Mouse (Mus musculus): Measurements from ENCODE around the gene Ltbp2. TPM values are rescaled to one million over a fixed set of nuclear protein-coding genes. Genes with fewer than 3 reads are reported as not detected.

Gene Ltbp2
- polyA plus RNA-seq, 1 experiment from 2014 or later, result 0.83 TPM

DNA sequence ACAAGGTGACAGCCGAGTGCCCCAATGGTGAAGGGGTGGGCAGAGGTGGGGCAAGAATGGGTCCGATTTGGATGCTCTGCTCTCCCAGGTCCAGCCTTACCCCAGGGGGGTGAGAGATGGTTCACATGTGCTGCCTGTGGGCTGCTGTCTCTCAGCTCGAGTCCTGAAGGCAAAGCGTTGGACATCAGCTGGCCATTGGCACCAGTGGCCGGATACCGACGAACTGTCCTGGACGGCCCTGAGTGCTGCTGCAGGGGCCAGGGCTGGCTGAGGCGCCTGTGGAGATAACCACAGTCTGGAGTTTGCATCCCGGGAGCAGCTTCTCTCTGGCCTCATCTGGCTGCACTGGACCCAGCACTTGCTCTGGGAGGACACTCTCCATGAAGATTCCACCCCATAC is 44.7 kb downstream of the Ltbp2 start:
- WGBS, result 79% methylated on average over 10 of the region's 10 CpGs
- peaks cover 4% of the 10 kb centered on the region; the same call in 1 of the 2 replicates for H3K27me3 ChIP-seq (replicated peaks; ENCODE audit: control insufficient read depth, insufficient read depth, low read length)
- no peak for ATAC-seq
- H3K9me3 ChIP-seq (ENCODE audit: control insufficient read depth, low read length), result no peaks in the 10 kb centered on the region
- H3K27ac ChIP-seq (ENCODE audit: low read length), result no peak overlapping the region
- no peaks in the 10 kb centered on the region for H3K36me3 ChIP-seq (ENCODE audit: control insufficient read depth, insufficient read depth, low read length)
- no peak overlapping the region for H3K4me3 ChIP-seq (ENCODE audit: low read length)
- H3K4me1 ChIP-seq (ENCODE audit: control insufficient read depth, insufficient read depth, low read length), result no peaks in the 10 kb centered on the region
- H3K9ac ChIP-seq (ENCODE audit: low read depth, low read length), result no peak overlapping the region
- H3K4me2 ChIP-seq (ENCODE audit: low read depth, low read length), result no peak overlapping the region

DNA sequence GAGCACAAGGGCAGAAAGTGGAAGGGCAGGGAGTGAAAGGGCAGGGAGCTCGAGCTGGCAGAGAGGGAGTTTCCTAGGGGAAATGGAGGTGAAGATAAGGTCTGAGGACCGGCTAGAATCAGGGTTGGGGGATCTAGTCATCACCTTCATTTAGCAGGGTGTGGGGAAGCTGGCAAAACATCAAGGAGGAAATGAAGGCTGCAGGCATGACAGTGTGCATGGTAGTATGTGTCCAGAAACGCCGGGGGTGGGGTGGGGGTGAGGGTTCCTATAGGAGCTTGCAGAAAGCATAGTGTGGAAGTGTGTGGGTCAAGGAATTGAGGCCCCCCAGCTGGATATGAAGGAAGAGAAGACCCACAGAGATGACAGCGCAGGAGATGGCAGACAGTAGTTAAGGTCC is 45.2 kb downstream of the Ltbp2 start:
- no peaks in the 10 kb centered on the region for H3K4me1 ChIP-seq (ENCODE audit: control insufficient read depth, insufficient read depth, low read length)
- H3K27ac ChIP-seq (ENCODE audit: low read length), result no peak overlapping the region
- no peaks in the 10 kb centered on the region for H3K9me3 ChIP-seq (ENCODE audit: control insufficient read depth, low read length)
- H3K4me3 ChIP-seq (ENCODE audit: low read length), result no peak overlapping the region
- H3K9ac ChIP-seq (ENCODE audit: low read depth, low read length), result no peak overlapping the region
- ATAC-seq, result no peak
- peaks cover 4% of the 10 kb centered on the region; the same call in 1 of the 2 replicates for H3K27me3 ChIP-seq (replicated peaks; ENCODE audit: control insufficient read depth, insufficient read depth, low read length)
- H3K36me3 ChIP-seq (ENCODE audit: control insufficient read depth, insufficient read depth, low read length), result no peaks in the 10 kb centered on the region
- WGBS, result 59% methylated on average over 5 of the region's 5 CpGs
- H3K4me2 ChIP-seq (ENCODE audit: low read depth, low read length), result no peak overlapping the region

DNA sequence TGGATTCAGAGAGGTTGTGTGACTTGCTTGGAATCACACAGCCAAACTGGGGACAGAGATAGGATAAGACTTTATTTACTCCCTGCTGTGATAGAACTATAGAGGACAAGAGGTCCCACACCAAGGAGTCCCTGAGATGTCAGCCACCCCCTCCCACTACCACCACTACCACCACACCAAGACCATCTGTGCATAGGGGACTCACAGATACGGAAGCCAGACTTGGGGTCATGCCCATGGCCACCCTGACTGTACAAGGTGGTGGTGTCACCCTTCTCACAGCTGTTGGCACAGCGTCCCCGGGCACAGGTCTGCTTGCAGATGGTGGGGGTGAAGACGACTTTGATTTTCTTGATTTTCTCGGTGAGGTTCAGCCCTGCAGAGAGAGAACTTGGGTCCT is 45.9 kb downstream of the Ltbp2 start:
- no peaks in the 10 kb centered on the region for H3K9me3 ChIP-seq (ENCODE audit: control insufficient read depth, low read length)
- no peak overlapping the region for H3K4me2 ChIP-seq (ENCODE audit: low read depth, low read length)
- no peak overlapping the region for H3K27ac ChIP-seq (ENCODE audit: low read length)
- H3K9ac ChIP-seq (ENCODE audit: low read depth, low read length), result no peak overlapping the region
- no peak for ATAC-seq
- 93% methylated on average over 5 of the region's 5 CpGs for WGBS
- H3K4me3 ChIP-seq (ENCODE audit: low read length), result no peak overlapping the region
- H3K27me3 ChIP-seq (replicated peaks; ENCODE audit: control insufficient read depth, insufficient read depth, low read length), result peaks cover 4% of the 10 kb centered on the region; the same call in 1 of the 2 replicates
- no peaks in the 10 kb centered on the region for H3K36me3 ChIP-seq (ENCODE audit: control insufficient read depth, insufficient read depth, low read length)
- H3K4me1 ChIP-seq (ENCODE audit: control insufficient read depth, insufficient read depth, low read length), result no peaks in the 10 kb centered on the region

DNA sequence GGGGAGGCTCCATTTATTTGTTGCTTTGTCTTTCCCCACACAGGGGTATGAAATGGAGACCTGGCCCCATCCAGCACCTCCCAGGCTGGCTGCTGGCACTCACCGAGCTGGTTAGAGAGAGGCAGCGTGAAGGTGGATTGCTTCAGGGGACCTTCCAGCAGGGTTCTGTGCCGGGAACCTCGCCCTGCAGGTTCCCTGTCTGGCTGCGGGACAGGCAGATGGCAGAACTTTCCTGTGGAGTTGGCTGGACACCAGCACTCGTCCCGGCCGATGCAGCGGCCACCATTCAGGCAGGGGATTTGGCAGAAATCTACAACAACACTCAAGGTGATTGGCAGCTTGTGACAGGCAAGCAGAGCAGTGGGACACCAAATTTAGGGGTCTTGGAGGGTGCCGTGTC is 46.4 kb downstream of the Ltbp2 start:
- 80% methylated on average over 10 of the region's 10 CpGs for WGBS
- Histone ChIP-seq H3K36me3 (ENCODE audit: control insufficient read depth, insufficient read depth, low read length) (no peaks in the 10 kb centered on the region), H3K4me2 (ENCODE audit: low read depth, low read length) (no peak overlapping the region), H3K27me3 (replicated peaks; ENCODE audit: control insufficient read depth, insufficient read depth, low read length) (peaks cover 4% of the 10 kb centered on the region; the same call in 1 of the 2 replicates), H3K9ac (ENCODE audit: low read depth, low read length) (no peak overlapping the region), H3K9me3 (ENCODE audit: control insufficient read depth, low read length) (no peaks in the 10 kb centered on the region), H3K4me1 (ENCODE audit: control insufficient read depth, insufficient read depth, low read length) (no peaks in the 10 kb centered on the region), H3K4me3 (ENCODE audit: low read length) (no peak overlapping the region), H3K27ac (ENCODE audit: low read length) (no peak overlapping the region)
- ATAC-seq, result no peak

DNA sequence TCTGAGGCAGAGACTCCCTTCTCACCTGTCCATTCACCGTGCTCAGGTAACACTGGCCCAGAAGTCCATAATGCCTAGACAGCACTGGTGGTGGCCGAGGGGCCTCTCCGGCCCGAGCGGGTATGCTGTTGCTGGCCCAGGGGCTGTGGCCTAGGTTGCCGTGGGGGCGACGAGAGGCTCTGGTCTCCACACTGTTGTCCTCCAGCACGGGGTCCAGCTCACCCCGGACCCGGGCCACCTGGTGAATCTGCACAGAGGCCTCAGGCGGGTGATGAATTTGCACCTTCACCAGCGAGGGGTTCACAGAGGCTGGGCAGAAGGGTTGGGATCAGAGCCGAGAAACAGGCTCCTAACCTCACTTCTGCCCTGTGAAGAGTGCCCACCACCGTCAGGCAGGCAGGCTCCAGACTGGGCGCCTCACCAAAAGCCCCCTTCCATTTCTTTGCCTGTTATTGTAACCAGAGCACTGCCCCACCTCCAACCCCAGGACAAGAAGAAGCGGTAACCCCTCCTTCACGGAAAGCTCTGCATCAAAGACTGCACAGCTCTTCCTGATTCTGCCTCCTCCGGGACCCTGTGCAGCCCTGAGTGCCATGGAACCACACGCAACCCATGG is 47.1 kb downstream of the Ltbp2 start:
- Histone ChIP-seq H3K9ac (ENCODE audit: low read depth, low read length) (no peak overlapping the region), H3K27me3 (replicated peaks; ENCODE audit: control insufficient read depth, insufficient read depth, low read length) (peaks cover 4% of the 10 kb centered on the region; the same call in 1 of the 2 replicates), H3K36me3 (ENCODE audit: control insufficient read depth, insufficient read depth, low read length) (no peaks in the 10 kb centered on the region), H3K4me3 (ENCODE audit: low read length) (no peak overlapping the region), H3K4me2 (ENCODE audit: low read depth, low read length) (no peak overlapping the region), H3K9me3 (ENCODE audit: control insufficient read depth, low read length) (no peaks in the 10 kb centered on the region), H3K27ac (ENCODE audit: low read length) (no peak overlapping the region), H3K4me1 (ENCODE audit: control insufficient read depth, insufficient read depth, low read length) (no peaks in the 10 kb centered on the region)
- ATAC-seq, result no peak
- 80% methylated on average over 20 of the region's 20 CpGs for WGBS

DNA sequence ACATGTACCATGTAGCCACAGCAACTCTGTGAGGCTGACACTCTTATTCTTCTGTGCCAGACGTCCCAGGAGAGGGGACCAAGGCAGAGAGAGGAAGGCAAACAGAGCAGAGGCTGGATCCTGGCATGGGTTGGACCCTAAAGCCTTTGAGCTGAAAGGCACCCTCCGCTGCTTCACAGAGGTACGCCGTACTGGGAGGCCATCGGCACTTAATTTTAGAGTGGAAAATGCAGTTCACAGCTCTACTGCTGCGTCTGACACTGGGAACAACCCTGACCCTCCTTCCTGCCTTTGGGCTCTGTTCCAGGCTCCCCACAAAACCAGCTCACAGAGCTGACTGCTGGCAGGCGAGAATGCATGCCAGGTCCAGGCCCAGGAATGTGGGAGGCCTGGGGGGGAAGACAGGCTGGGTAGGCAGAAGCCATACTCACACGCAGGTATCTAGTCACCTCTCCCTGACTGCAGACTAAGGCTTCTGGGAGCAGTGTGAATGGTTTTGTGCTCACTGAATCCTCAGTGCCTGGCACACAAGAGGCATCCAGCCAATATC is 48.9 kb downstream of the Ltbp2 start:
- no peaks in the 10 kb centered on the region for H3K4me1 ChIP-seq (ENCODE audit: control insufficient read depth, insufficient read depth, low read length)
- WGBS, result 52% methylated on average over 8 of the region's 8 CpGs

DNA sequence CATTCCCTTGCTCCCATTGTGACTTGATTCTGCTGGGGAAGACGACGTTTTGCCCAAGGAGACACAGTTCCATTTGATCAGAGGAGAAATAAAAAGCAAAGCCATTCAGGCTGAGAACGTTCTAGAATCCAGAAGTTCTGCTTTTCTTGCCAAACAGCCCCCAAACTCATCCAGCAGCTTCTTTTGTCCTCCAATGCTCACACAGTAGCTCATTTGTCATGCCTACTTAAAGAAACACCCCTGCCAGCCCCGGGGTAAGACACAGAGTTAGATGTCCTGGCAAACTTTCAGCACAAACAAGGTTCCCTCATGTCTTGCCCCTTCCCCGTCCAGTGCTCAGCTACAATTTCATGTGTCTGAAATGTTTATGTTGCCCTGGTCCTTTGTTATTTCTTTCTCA is 52.1 kb downstream of the Ltbp2 start:
- H3K27ac ChIP-seq (ENCODE audit: low read length), result no peak overlapping the region
- WGBS, result 67% methylated on average over 5 of the region's 5 CpGs

More for the DNA sequence above, 48.9 kb downstream of the Ltbp2 start:
- peaks cover 4% of the 10 kb centered on the region; the same call in 1 of the 2 replicates for H3K27me3 ChIP-seq (replicated peaks; ENCODE audit: control insufficient read depth, insufficient read depth, low read length)
- H3K9me3 ChIP-seq (ENCODE audit: control insufficient read depth, low read length), result no peaks in the 10 kb centered on the region
- no peak overlapping the region for H3K4me2 ChIP-seq (ENCODE audit: low read depth, low read length)
- no peak overlapping the region for H3K4me3 ChIP-seq (ENCODE audit: low read length)
- H3K27ac ChIP-seq (ENCODE audit: low read length), result no peak overlapping the region
- H3K36me3 ChIP-seq (ENCODE audit: control insufficient read depth, insufficient read depth, low read length), result no peaks in the 10 kb centered on the region
- no peak overlapping the region for H3K9ac ChIP-seq (ENCODE audit: low read depth, low read length)
- no peak for ATAC-seq

DNA sequence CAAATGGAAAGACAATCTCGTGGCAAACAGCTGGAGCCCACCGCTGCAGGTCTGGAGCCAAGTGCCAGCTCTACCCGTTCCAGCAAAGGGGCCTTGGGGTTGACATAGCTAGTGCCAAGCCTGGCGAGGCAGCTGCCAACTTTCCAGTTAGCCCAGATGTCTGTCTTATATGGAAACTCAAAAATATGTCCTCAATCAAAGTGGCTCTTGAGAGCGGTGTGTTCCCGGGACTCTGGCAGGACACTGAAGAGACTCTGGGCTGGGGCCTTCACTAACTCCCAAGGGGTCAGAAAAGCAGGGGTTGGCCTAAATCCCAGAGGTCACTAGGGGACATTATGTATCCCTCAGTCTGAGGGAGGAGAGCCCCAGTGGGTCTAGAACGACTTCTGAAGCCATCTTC is 52.7 kb downstream of the Ltbp2 start:
- H3K4me1 ChIP-seq (ENCODE audit: control insufficient read depth, insufficient read depth, low read length), result no peaks in the 10 kb centered on the region
- no peaks in the 10 kb centered on the region for H3K27me3 ChIP-seq (replicated peaks; ENCODE audit: control insufficient read depth, insufficient read depth, low read length)
- no peak overlapping the region for H3K27ac ChIP-seq (ENCODE audit: low read length)
- H3K4me3 ChIP-seq (ENCODE audit: low read length), result no peak overlapping the region
- ATAC-seq, result no peak
- H3K9me3 ChIP-seq (ENCODE audit: control insufficient read depth, low read length), result no peaks in the 10 kb centered on the region
- WGBS, result 80% methylated on average over 7 of the region's 7 CpGs
- no peaks in the 10 kb centered on the region for H3K36me3 ChIP-seq (ENCODE audit: control insufficient read depth, insufficient read depth, low read length)
- no peak overlapping the region for H3K4me2 ChIP-seq (ENCODE audit: low read depth, low read length)
- no peak overlapping the region for H3K9ac ChIP-seq (ENCODE audit: low read depth, low read length)

More for the DNA sequence above, 52.1 kb downstream of the Ltbp2 start:
- H3K27me3 ChIP-seq (replicated peaks; ENCODE audit: control insufficient read depth, insufficient read depth, low read length), result no peaks in the 10 kb centered on the region
- H3K9ac ChIP-seq (ENCODE audit: low read depth, low read length), result no peak overlapping the region
- no peak overlapping the region for H3K4me3 ChIP-seq (ENCODE audit: low read length)
- H3K36me3 ChIP-seq (ENCODE audit: control insufficient read depth, insufficient read depth, low read length), result no peaks in the 10 kb centered on the region
- no peaks in the 10 kb centered on the region for H3K9me3 ChIP-seq (ENCODE audit: control insufficient read depth, low read length)
- no peaks in the 10 kb centered on the region for H3K4me1 ChIP-seq (ENCODE audit: control insufficient read depth, insufficient read depth, low read length)
- no peak for ATAC-seq
- no peak overlapping the region for H3K4me2 ChIP-seq (ENCODE audit: low read depth, low read length)

DNA sequence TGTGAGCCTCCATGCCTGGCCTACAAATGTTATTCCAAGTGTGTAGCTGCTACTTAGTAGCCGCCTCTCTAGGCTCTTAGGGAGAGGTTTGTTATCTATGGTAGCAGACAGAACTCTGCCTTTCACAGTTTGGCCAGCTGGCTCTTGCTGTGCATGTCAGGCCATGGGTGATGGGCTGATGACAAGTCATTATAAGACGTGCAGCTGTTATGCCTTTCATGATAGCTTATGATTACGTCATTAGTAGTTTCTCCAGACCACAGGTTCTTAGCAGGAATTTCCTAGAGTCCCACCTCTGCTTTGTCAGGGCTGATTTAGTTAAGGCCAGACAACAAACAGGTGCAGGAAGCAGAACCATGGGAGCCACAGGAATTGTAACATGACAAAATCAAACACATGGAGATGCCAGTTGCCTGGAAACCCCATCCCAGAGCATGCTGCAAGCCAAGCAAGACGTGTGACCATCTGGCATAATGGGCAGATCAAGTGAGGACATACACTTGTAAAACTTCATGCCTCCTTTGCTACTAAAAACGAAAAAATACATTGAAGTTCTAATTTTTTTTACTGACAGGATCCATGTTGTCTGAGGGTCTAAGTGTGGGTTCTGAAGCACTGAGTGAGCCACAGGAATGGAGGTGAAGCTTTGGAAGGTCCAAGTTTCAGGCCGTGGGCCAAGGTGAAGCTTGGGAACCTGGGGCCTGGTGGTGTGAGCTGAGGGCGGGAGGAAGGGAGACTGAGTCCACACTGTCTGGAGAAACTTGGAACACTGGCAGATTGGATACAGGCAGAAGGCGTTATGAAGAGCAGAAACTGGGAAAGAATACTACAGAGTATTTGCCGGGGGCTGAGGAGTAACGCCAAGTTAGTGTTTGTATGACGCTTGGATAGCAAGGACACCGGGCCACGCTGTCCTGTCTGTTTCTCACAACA is 56.8 kb downstream of the Ltbp2 start:
- ATAC-seq, result no peak
- WGBS, result 84% methylated on average over 13 of the region's 13 CpGs
- no peak overlapping the region for H3K27ac ChIP-seq (ENCODE audit: low read length)

More for the DNA sequence above, 56.8 kb downstream of the Ltbp2 start:
- Histone ChIP-seq H3K27me3 (replicated peaks; ENCODE audit: control insufficient read depth, insufficient read depth, low read length) (no peaks in the 10 kb centered on the region), H3K4me1 (ENCODE audit: control insufficient read depth, insufficient read depth, low read length) (no peaks in the 10 kb centered on the region), H3K9me3 (ENCODE audit: control insufficient read depth, low read length) (no peaks in the 10 kb centered on the region), H3K9ac (ENCODE audit: low read depth, low read length) (no peak overlapping the region), H3K36me3 (ENCODE audit: control insufficient read depth, insufficient read depth, low read length) (no peaks in the 10 kb centered on the region), H3K4me2 (ENCODE audit: low read depth, low read length) (no peak overlapping the region), H3K4me3 (ENCODE audit: low read length) (no peak overlapping the region)
